Mouse (Mus musculus): Measurements from ENCODE around the gene Kat2a. TPM values are rescaled to one million over a fixed set of nuclear protein-coding genes. Genes with fewer than 3 reads are reported as not detected.

Kat2a gene
- polyA plus RNA-seq, 1 experiment from 2014 or later, result 62.2 TPM

DNA sequence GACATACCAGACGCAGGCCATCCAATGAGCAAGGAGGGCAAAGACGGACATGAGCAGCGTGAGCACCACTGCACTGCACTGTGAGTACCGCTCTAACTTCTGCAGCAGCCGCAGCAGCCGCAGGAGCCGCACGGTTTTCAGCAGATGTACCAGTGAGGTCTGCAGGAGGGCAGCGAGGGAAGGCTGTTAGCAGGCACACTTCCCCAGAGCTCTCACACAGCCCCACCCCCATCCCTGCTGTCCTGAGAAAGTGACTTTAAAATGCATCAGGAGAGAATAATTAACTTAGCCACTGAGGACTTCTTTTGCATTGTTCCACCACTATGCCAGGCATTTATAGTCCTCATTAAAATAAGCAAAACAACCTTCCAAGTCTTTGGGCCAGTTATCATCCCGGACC, 40.0 kb upstream of the Kat2a start:
- Histone ChIP-seq H3K9ac (ENCODE audit: low read depth, low read length) (no peak overlapping the region), H3K36me3 (ENCODE audit: control insufficient read depth, insufficient read depth, low read length) (peaks cover 22% of the 10 kb centered on the region), H3K27me3 (replicated peaks; ENCODE audit: control insufficient read depth, insufficient read depth, low read length) (no peaks in the 10 kb centered on the region), H3K4me1 (ENCODE audit: control insufficient read depth, insufficient read depth, low read depth, low read length) (no peaks in the 10 kb centered on the region), H3K4me3 (ENCODE audit: low read length) (no peak overlapping the region), H3K9me3 (ENCODE audit: control insufficient read depth, low read length) (no peaks in the 10 kb centered on the region), H3K4me2 (ENCODE audit: low read length) (no peak overlapping the region), H3K27ac (ENCODE audit: low read depth, low read length) (no peak overlapping the region)
- no peak for ATAC-seq
- 25% methylated on average over 10 of the region's 10 CpGs for WGBS

DNA sequence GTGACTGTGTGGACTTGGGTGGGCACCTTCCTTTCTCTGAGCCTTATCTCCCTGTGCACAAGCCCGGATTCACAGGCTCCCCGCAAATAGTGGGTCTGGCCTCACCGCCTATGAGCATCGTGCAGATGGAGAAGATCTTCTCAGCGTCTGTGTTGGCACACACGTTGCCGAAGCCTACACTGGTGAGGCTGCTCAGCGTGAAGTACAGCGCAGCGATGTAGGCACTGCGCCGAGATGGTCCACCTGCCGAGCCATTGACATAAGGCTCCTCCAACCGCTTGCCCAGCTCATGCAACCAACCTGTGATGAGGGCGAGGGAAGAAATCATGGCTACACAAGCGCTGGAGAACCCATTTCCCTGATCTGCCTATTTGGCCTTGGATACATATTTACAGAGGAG, 37.9 kb upstream of the Kat2a start:
- H3K36me3 ChIP-seq (ENCODE audit: control insufficient read depth, insufficient read depth, low read length), result peaks cover 17% of the 10 kb centered on the region
- no peak for ATAC-seq

DNA sequence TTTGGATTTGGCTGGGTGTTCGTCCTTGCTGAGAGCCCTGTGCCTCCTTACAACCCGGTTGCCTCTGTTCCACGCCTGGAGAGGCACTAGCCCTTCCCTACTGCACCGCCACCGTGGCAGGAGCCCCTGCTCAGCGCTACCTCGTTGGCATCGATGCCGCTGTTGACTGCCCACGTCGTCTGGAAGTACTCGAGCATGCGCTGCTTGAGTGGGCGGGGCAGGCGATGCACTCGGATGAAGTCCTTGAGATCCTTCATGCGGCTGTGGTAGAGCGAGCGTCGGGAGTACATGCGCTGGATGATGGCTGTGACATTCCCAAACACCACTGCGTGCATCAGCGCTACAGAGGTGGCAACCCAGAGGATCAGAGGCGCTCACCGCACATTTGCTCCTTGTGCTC, 37.2 kb upstream of the Kat2a start:
- ATAC-seq, result no peak
- Histone ChIP-seq H3K9me3 (ENCODE audit: control insufficient read depth, low read length) (no peaks in the 10 kb centered on the region), H3K4me1 (ENCODE audit: control insufficient read depth, insufficient read depth, low read depth, low read length) (no peaks in the 10 kb centered on the region), H3K27me3 (replicated peaks; ENCODE audit: control insufficient read depth, insufficient read depth, low read length) (no peaks in the 10 kb centered on the region), H3K4me2 (ENCODE audit: low read length) (no peak overlapping the region), H3K4me3 (ENCODE audit: low read length) (no peak overlapping the region), H3K9ac (ENCODE audit: low read depth, low read length) (no peak overlapping the region), H3K27ac (ENCODE audit: low read depth, low read length) (no peak overlapping the region), H3K36me3 (ENCODE audit: control insufficient read depth, insufficient read depth, low read length) (peaks cover 19% of the 10 kb centered on the region)
- 51% methylated on average over 25 of the region's 25 CpGs for WGBS

More for the DNA sequence above, 37.9 kb upstream of the Kat2a start:
- H3K9me3 ChIP-seq (ENCODE audit: control insufficient read depth, low read length), result no peaks in the 10 kb centered on the region
- no peaks in the 10 kb centered on the region for H3K4me1 ChIP-seq (ENCODE audit: control insufficient read depth, insufficient read depth, low read depth, low read length)
- H3K4me2 ChIP-seq (ENCODE audit: low read length), result no peak overlapping the region
- 88% methylated on average over 16 of the region's 16 CpGs for WGBS
- no peak overlapping the region for H3K27ac ChIP-seq (ENCODE audit: low read depth, low read length)
- no peaks in the 10 kb centered on the region for H3K27me3 ChIP-seq (replicated peaks; ENCODE audit: control insufficient read depth, insufficient read depth, low read length)
- no peak overlapping the region for H3K4me3 ChIP-seq (ENCODE audit: low read length)
- H3K9ac ChIP-seq (ENCODE audit: low read depth, low read length), result no peak overlapping the region

DNA sequence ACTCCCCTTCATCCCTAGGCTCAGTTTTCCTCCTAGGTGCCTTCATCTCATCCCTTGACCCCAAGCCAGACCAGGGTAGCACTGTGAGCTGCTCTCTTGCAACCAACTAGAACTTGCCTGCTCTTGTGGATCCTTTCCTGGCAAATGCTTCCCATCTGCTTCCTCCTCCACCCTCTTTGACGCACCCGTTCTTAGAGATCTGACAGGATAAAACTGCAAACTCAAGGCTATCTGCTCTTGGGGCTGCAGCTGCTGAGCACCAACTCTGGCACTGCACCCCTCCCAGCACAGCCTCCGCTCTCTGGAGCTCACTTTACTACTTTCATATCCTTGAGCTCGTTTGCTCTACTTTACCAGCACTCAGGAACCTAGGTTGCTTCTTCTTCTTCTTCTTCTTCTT, 36.4 kb upstream of the Kat2a start:
- peaks cover 19% of the 10 kb centered on the region for H3K36me3 ChIP-seq (ENCODE audit: control insufficient read depth, insufficient read depth, low read length)

DNA sequence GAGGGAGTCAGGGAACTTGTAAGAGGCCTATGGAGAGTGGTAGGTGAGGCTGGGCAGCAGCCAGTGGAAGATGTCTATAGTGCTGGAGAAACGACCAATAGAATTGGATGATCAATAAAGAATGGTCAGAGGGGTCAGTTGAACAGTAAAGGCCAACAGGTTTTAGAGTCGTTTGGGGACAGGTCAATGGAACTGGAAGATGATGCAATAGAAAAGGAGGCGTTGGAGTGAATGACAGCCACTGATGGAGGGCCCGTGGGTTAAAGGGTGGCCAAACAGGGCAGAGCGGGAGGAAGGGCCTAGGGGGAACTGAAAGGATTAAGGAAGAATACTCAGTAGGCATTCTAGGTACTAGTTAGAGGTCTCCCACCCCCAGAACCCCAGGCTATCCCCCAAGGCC, 34.8 kb upstream of the Kat2a start:
- Histone ChIP-seq H3K27ac (ENCODE audit: low read depth, low read length) (no peak overlapping the region), H3K9ac (ENCODE audit: low read depth, low read length) (no peak overlapping the region), H3K36me3 (ENCODE audit: control insufficient read depth, insufficient read depth, low read length) (peaks cover 16% of the 10 kb centered on the region), H3K27me3 (replicated peaks; ENCODE audit: control insufficient read depth, insufficient read depth, low read length) (no peaks in the 10 kb centered on the region), H3K4me3 (ENCODE audit: low read length) (no peak overlapping the region), H3K9me3 (ENCODE audit: control insufficient read depth, low read length) (no peaks in the 10 kb centered on the region), H3K4me2 (ENCODE audit: low read length) (no peak overlapping the region), H3K4me1 (ENCODE audit: control insufficient read depth, insufficient read depth, low read depth, low read length) (no peaks in the 10 kb centered on the region)
- 75% methylated on average over 5 of the region's 5 CpGs for WGBS
- no peak for ATAC-seq

More for the DNA sequence above, 36.4 kb upstream of the Kat2a start:
- Histone ChIP-seq H3K4me1 (ENCODE audit: control insufficient read depth, insufficient read depth, low read depth, low read length) (no peaks in the 10 kb centered on the region), H3K4me3 (ENCODE audit: low read length) (no peak overlapping the region), H3K27me3 (replicated peaks; ENCODE audit: control insufficient read depth, insufficient read depth, low read length) (no peaks in the 10 kb centered on the region), H3K9me3 (ENCODE audit: control insufficient read depth, low read length) (no peaks in the 10 kb centered on the region), H3K9ac (ENCODE audit: low read depth, low read length) (no peak overlapping the region), H3K27ac (ENCODE audit: low read depth, low read length) (no peak overlapping the region), H3K4me2 (ENCODE audit: low read length) (no peak overlapping the region)
- 86% methylated on average over 4 of the region's 4 CpGs for WGBS
- ATAC-seq, result no peak

DNA sequence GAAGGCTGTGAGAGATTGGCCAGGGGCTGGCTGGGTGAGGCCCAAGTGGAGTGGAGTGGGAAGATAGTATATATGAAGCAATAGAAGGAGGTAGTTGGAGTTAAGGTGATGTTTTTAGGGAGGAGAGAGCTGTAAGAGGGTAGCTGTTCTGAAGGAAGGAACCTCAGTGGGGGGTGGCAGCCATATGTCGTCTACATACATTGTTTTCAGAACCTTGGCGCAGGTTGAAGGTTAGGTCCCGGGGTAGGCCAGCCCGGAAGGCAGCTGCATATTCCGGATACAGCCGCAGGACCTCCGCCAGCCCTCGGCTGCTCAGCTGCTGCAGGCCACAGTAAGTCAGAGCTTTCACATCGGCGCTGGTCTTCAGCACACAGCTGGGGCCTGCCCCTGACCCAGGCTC, 34.3 kb upstream of the Kat2a start:
- Histone ChIP-seq H3K27me3 (replicated peaks; ENCODE audit: control insufficient read depth, insufficient read depth, low read length) (no peaks in the 10 kb centered on the region), H3K36me3 (ENCODE audit: control insufficient read depth, insufficient read depth, low read length) (peaks cover 14% of the 10 kb centered on the region), H3K9ac (ENCODE audit: low read depth, low read length) (no peak overlapping the region), H3K9me3 (ENCODE audit: control insufficient read depth, low read length) (no peaks in the 10 kb centered on the region), H3K27ac (ENCODE audit: low read depth, low read length) (no peak overlapping the region), H3K4me1 (ENCODE audit: control insufficient read depth, insufficient read depth, low read depth, low read length) (no peaks in the 10 kb centered on the region), H3K4me2 (ENCODE audit: low read length) (no peak overlapping the region), H3K4me3 (ENCODE audit: low read length) (no peak overlapping the region)
- no peak for ATAC-seq
- 89% methylated on average over 10 of the region's 10 CpGs for WGBS

DNA sequence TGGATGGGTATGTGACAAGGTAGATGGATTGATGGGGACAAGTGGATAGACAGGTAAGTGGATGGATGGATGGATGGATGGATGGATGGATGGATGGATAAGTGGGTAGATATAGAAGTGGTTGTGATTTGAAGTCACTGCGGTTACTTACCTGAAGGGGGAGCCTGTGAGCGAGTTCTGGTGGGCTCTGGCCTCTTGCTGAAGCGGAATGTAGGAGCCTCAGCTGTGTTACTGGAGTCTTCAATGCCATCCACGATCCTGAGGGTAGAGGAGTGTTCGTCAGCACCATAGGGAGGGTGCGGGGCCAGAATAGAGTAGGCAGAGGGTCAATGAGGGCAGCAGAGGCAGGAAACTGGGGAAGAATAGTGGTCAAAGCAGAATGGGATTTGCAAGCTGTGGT, 32.8 kb upstream of the Kat2a start:
- Histone ChIP-seq H3K27ac (ENCODE audit: low read depth, low read length) (no peak overlapping the region), H3K9me3 (ENCODE audit: control insufficient read depth, low read length) (no peaks in the 10 kb centered on the region), H3K4me3 (ENCODE audit: low read length) (no peak overlapping the region), H3K4me2 (ENCODE audit: low read length) (no peak overlapping the region), H3K27me3 (replicated peaks; ENCODE audit: control insufficient read depth, insufficient read depth, low read length) (no peaks in the 10 kb centered on the region), H3K9ac (ENCODE audit: low read depth, low read length) (no peak overlapping the region; the same call in none of the 2 replicates), H3K4me1 (ENCODE audit: control insufficient read depth, insufficient read depth, low read depth, low read length) (no peaks in the 10 kb centered on the region), H3K36me3 (ENCODE audit: control insufficient read depth, insufficient read depth, low read length) (peaks cover 17% of the 10 kb centered on the region)
- 14% methylated on average over 6 of the region's 6 CpGs for WGBS
- ATAC-seq, result peak; percentile 51; the same call in 1 of the 2 replicates

DNA sequence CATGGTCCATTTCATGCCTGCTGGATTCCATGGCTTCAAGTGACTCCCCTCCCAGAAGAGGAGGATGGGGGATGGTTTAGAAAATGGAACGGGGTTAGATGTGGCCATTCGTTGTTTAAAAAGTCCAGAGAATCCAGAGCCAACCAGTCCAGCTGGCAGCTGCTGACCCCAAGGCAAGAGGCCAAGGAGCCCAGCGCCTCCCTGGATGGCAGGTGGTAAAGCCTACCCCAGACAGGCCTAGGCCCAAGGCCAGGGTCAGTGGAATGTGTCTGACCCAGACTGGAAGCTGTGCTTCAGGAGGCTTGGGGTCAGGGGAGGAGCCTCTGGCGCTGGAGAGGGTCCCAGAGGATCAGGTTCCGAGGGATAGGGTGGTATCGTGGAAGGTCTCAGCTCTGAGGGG, 29.1 kb upstream of the Kat2a start:
- peaks cover 12% of the 10 kb centered on the region for H3K36me3 ChIP-seq (ENCODE audit: control insufficient read depth, insufficient read depth, low read length)
- H3K27me3 ChIP-seq (replicated peaks; ENCODE audit: control insufficient read depth, insufficient read depth, low read length), result no peaks in the 10 kb centered on the region
- no peak overlapping the region for H3K27ac ChIP-seq (ENCODE audit: low read depth, low read length)
- H3K4me3 ChIP-seq (ENCODE audit: low read length), result no peak overlapping the region
- WGBS, result 76% methylated on average over 6 of the region's 6 CpGs
- H3K4me1 ChIP-seq (ENCODE audit: control insufficient read depth, insufficient read depth, low read depth, low read length), result peaks cover 12% of the 10 kb centered on the region
- no peak overlapping the region for H3K4me2 ChIP-seq (ENCODE audit: low read length)
- H3K9ac ChIP-seq (ENCODE audit: low read depth, low read length), result no peak overlapping the region
- no peak for ATAC-seq
- H3K9me3 ChIP-seq (ENCODE audit: control insufficient read depth, low read length), result no peaks in the 10 kb centered on the region

DNA sequence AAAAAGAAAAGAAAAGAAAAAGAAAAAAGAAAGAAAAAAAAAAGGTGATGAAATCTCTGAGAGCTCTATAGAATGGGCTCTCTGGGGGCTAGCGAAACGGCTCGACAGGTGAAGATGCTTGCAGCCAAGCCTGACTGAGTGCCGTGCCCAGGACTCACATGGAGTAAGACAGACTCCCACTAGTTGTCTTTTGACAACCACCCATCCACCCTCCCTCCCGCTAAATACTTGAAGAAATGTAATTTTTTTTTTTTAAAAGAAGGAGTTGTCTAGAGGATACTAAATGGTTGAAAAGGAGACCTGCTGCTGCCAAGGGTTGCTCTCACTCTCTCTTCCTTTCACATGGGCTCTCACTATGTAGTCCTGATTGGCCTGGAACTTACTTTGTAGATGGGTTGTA, 26.5 kb upstream of the Kat2a start:
- H3K9me3 ChIP-seq (ENCODE audit: control insufficient read depth, low read length), result no peaks in the 10 kb centered on the region
- peak overlapping the region; percentile 83 for H3K27ac ChIP-seq (ENCODE audit: low read depth, low read length)
- peaks cover 18% of the 10 kb centered on the region for H3K4me1 ChIP-seq (ENCODE audit: control insufficient read depth, insufficient read depth, low read depth, low read length)
- no peak for ATAC-seq
- WGBS, result 15% methylated on average over 5 of the region's 5 CpGs
- peaks cover 7% of the 10 kb centered on the region for H3K36me3 ChIP-seq (ENCODE audit: control insufficient read depth, insufficient read depth, low read length)
- peak overlapping the region; percentile 72 for H3K9ac ChIP-seq (ENCODE audit: low read depth, low read length)
- peak overlapping the region; percentile 57 for H3K4me3 ChIP-seq (ENCODE audit: low read length)
- H3K4me2 ChIP-seq (ENCODE audit: low read length), result peak overlapping the region; percentile 68
- H3K27me3 ChIP-seq (replicated peaks; ENCODE audit: control insufficient read depth, insufficient read depth, low read length), result no peaks in the 10 kb centered on the region

DNA sequence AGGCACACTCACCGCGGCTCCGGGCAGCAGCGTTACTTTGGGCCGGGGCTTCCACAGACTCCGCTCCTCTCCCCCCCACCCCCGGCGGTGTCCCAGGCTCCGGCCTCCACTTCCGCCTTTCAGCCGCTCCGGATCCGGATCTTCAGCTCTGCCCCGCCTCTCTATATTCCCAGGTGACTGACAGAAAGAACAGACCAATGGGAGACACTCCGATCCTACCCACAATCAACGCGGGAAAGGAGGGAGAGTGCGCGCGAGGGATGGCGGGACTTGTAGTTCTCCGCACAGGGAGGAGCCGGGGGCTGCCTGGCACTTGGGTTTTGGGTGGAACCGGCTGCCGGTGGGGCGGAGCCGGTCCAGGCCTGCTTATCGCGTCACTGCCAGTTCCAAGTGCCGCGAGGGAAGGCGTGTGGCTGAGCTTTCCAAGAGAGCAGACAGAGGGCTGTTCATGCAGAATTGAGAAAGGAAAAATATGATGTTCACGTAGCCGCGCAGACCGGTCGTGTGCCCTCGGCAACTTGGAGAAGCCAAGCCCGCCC, 25.9 kb upstream of the Kat2a start, which contains the start of gene Rab5c:
Rab5c (minus strand) TSS at position 150 of the 539 bp plus-strand sequence.
- Histone ChIP-seq H3K9ac (ENCODE audit: low read depth, low read length) (peak within 1 kb of the TSS; percentile 80), H3K9me3 (ENCODE audit: control insufficient read depth, low read length) (no peaks in the 10 kb centered on the region), H3K27me3 (replicated peaks; ENCODE audit: control insufficient read depth, insufficient read depth, low read length) (no peaks in the 10 kb centered on the region), H3K4me3 (ENCODE audit: low read length) (peak within 1 kb of the TSS; percentile 57), H3K4me1 (ENCODE audit: control insufficient read depth, insufficient read depth, low read depth, low read length) (peaks cover 18% of the 10 kb centered on the region), H3K27ac (ENCODE audit: low read depth, low read length) (peak within 1 kb of the TSS; percentile 83), H3K36me3 (ENCODE audit: control insufficient read depth, insufficient read depth, low read length) (peaks cover 7% of the 10 kb centered on the region), H3K4me2 (ENCODE audit: low read length) (peak within 1 kb of the TSS; percentile 91)
- WGBS, result under 1% methylated on average over 36 of the region's 39 CpGs
- ATAC-seq, result peak; percentile 99
